In the genomic region with DNA sequence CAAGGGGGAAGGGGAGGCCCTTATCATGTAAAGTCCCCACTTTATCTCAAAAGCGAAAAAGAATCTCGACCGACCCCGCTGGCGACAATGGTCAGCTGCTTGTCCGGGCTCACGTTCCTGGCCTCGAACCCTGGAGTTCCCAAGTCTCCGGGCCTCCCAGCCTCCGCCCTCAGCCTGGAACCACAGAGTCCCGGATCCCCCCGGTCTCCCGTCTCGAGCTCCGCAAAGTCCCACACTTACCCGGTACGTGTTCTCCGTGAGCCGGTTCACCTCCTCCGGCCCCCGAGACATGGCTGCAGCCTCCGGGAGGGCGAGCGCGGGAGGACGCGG, we compare ENCODE assay signal across 8 mouse cellular contexts. TPM values are rescaled to one million over a fixed set of nuclear protein-coding genes. Genes with fewer than 3 reads are reported as not detected.
DNase-seq lines count a peak whose midpoint lies in the region; ATAC-seq and TF ChIP-seq lines count a peak whose summit lies in the region.

No protein-coding gene starts in this region.

- DNase-seq in gastrocnemius, adult 2 months = no peak
- DNase-seq in gastrocnemius, postnatal 10 days = no peak
- no peak for DNase-seq in spleen, adult 2 months (ENCODE audit: low read depth in 1 of 2, low spot score in 2 of 2)
- no peak for DNase-seq in spleen, postnatal 14 days (ENCODE audit: low spot score in 2 of 2)
- no peak for DNase-seq in limb, embryonic 14.5 days (ENCODE audit: low spot score)
- no peak for DNase-seq in thymus, postnatal 4 days

- H3K9ac ChIP-seq in limb, embryonic 14.5 days (ENCODE audit: low read depth, low read length, severe bottlenecking) = peak overlapping the region; percentile 51
- peak overlapping the region; percentile 85 for H3K9ac ChIP-seq in stomach, embryonic 16.5 days (ENCODE audit: low read length)

- ATAC-seq in limb, embryonic 14.5 days (ENCODE audit: low FRiP score, low read depth) = no peak
- no peak; the same call in 1 of the 2 replicates for ATAC-seq in stomach, embryonic 16.5 days (ENCODE audit: insufficient read depth, low FRiP score)
- ATAC-seq in erythroid progenitor cell, adult 5-6 weeks (replicated peaks; ENCODE audit: low FRiP score, poor library complexity, severe bottlenecking) = no peak

- peaks cover 9% of the 10 kb centered on the region for H3K27me3 ChIP-seq in spleen, adult 2 months (ENCODE audit: control insufficient read depth, insufficient read depth, low read length)
- H3K27me3 ChIP-seq in limb, embryonic 14.5 days (ENCODE audit: control insufficient read depth, insufficient read depth, low read length) = no peaks in the 10 kb centered on the region
- H3K27me3 ChIP-seq in stomach, embryonic 16.5 days (ENCODE audit: control insufficient read depth, insufficient read depth, low read length) = no peaks in the 10 kb centered on the region

- no peaks in the 10 kb centered on the region for H3K9me3 ChIP-seq in limb, embryonic 14.5 days (ENCODE audit: control insufficient read depth, low read length)
- H3K9me3 ChIP-seq in stomach, embryonic 16.5 days (replicated peaks; ENCODE audit: control insufficient read depth, low read length) = no peaks in the 10 kb centered on the region

- H3K4me2 ChIP-seq in limb, embryonic 14.5 days (replicated peaks; ENCODE audit: low read depth, low read length, severe bottlenecking) = peak overlapping the region; percentile 74
- peak overlapping the region; percentile 87 for H3K4me2 ChIP-seq in stomach, embryonic 16.5 days (ENCODE audit: low read depth, low read length)

- H3K27ac ChIP-seq in gastrocnemius, adult 2 months = peak overlapping the region; percentile 46
- H3K27ac ChIP-seq in spleen, adult 2 months (ENCODE audit: insufficient read depth, low read length) = no peak overlapping the region
- peak overlapping the region; percentile 3; the same call in 1 of the 2 replicates for H3K27ac ChIP-seq in limb, embryonic 14.5 days (replicated peaks; ENCODE audit: low read depth, low read length)
- H3K27ac ChIP-seq in stomach, embryonic 16.5 days (ENCODE audit: low read length) = peak overlapping the region; percentile 89

- 1% methylated on average over 27 of the region's 27 CpGs for WGBS in spleen, adult 2 months
- WGBS in limb, embryonic 14.5 days = under 1% methylated on average over 26 of the region's 27 CpGs
- under 1% methylated on average over 27 of the region's 27 CpGs for WGBS in stomach, embryonic 16.5 days

- H3K4me3 ChIP-seq in gastrocnemius, adult 2 months = peak overlapping the region; percentile 87
- H3K4me3 ChIP-seq in spleen, adult 2 months (ENCODE audit: extremely low read depth, insufficient read depth, insufficient read length) = peak overlapping the region; percentile 52
- peak overlapping the region; percentile 50 for H3K4me3 ChIP-seq in limb, embryonic 14.5 days (replicated peaks; ENCODE audit: low read length)
- peak overlapping the region; percentile 77 for H3K4me3 ChIP-seq in stomach, embryonic 16.5 days (replicated peaks; ENCODE audit: low read length)

- peaks cover 5% of the 10 kb centered on the region for H3K4me1 ChIP-seq in spleen, adult 2 months (ENCODE audit: control insufficient read depth, insufficient read depth, insufficient read length)
- 0 out of 2 replicates have a peak, but pooled peaks cover 7% of the 10 kb centered on the region for H3K4me1 ChIP-seq in limb, embryonic 14.5 days (ENCODE audit: control insufficient read depth, insufficient read depth, low read length)
- H3K4me1 ChIP-seq in stomach, embryonic 16.5 days (ENCODE audit: control insufficient read depth, insufficient read depth, low read length) = no peaks in the 10 kb centered on the region

- no peak for TF ChIP-seq CTCF in gastrocnemius, adult 2 months (IDR thresholded peaks at IDR 0.05)
- no peak for TF ChIP-seq CTCF in spleen, adult 2 months (IDR thresholded peaks at IDR 0.05; ENCODE audit: extremely low read depth, insufficient read depth, insufficient read length, insufficient replicate concordance)

- no peak for TF ChIP-seq POLR2A in spleen, adult 2 months (IDR thresholded peaks at IDR 0.05; ENCODE audit: low read depth, low read length)
- no peak for TF ChIP-seq POLR2A in limb, embryonic 14.5 days (IDR thresholded peaks at IDR 0.05; ENCODE audit: borderline replicate concordance, extremely low read depth, insufficient read depth, insufficient read length)

- H3K36me3 ChIP-seq in spleen, adult 2 months (ENCODE audit: control insufficient read depth, insufficient read depth, low read length) = no peaks in the 10 kb centered on the region
- no peaks in the 10 kb centered on the region for H3K36me3 ChIP-seq in limb, embryonic 14.5 days (ENCODE audit: control insufficient read depth, insufficient read depth, low read length)
- H3K36me3 ChIP-seq in stomach, embryonic 16.5 days (ENCODE audit: control insufficient read depth, insufficient read depth, low read length) = no peaks in the 10 kb centered on the region

- intact Hi-C loops in gastrocnemius, adult 2 months (cut with DNase I) = loop anchor here (5.0 kb wide), 1 partner anchor 100 kb away; no protein-coding TSS in a partner anchor

RNA-seq across cellular contexts. Expression of gene Baiap2l1, which starts 0.4 kb away (rescaled TPM):
- total RNA-seq in gastrocnemius, adult 2 months (2021) = under 1 TPM; 0.13 to 0.53 TPM
- total RNA-seq in gastrocnemius, postnatal 10 days (2021) = 1 to 10 TPM; 2.2 to 4.0 TPM
- polyA plus RNA-seq in spleen, adult 2 months (2012; rRNA removed) = 0.22 and 0.39 TPM in 2 replicates
- polyA plus RNA-seq in limb, embryonic 14.5 days (2012; rRNA removed) = 6.9 and 7.4 TPM in 2 replicates
- polyA plus RNA-seq in limb, embryonic 14.5 days (2014; fragmentation: Nextera tagmentation; extraction: Ambion mirVana) = 9.2 and 9.6 TPM in 2 replicates
- 19.3 and 22.6 TPM in 2 replicates for polyA plus RNA-seq in stomach, embryonic 16.5 days (2015; fragmentation: Nextera tagmentation; extraction: Ambion mirVana)
- not detected in 2 replicates for total RNA-seq in erythroid progenitor cell, adult 5-6 weeks (2015; ENCODE audit: low replicate concordance)
- total RNA-seq in erythroid progenitor cell, adult 5-6 weeks (2017; ENCODE audit: low replicate concordance) = not detected in 2 replicates
